Mouse (Mus musculus): Measurements from ENCODE around the gene Brd2. TPM values are rescaled to one million over a fixed set of nuclear protein-coding genes. Genes with fewer than 3 reads are reported as not detected.

Gene Brd2
- polyA plus RNA-seq, 1 experiment from 2014 or later = 48.1 TPM

DNA sequence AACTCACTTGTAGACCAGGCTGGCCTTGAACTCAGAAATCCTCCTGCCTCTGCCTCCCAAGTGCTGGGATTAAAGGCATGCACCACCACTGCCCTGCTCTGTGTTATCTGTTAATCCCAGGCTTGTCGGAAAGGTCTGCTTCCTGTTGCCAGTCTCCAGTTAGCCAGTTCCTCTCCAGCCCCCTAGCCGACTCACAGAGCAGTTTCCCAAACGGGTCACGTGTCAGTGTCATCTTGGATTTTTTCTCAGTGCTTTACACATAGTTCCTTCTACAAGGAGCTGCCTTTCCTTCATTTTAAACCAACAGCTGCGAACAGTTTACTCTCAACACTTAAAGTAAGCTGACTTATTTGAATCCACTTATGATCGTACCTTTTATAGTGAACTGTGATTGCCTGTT lies 2.2 kb upstream of the Brd2 start:
- Histone ChIP-seq H3K4me2 (replicated peaks; ENCODE audit: low read depth) (no peak overlapping the region; the same call in 1 of the 2 replicates), H3K4me3 (ENCODE audit: low read depth, low read length) (no peak overlapping the region), H3K9ac (ENCODE audit: low read length) (no peak overlapping the region), H3K9me3 (ENCODE audit: control insufficient read depth, low read length) (no peaks in the 10 kb centered on the region), H3K4me1 (replicated peaks; ENCODE audit: control insufficient read depth, insufficient read depth) (peaks cover 2% of the 10 kb centered on the region), H3K27me3 (ENCODE audit: control insufficient read depth, insufficient read depth, low read length) (no peaks in the 10 kb centered on the region), H3K27ac (replicated peaks) (no peak overlapping the region), H3K36me3 (ENCODE audit: control insufficient read depth, insufficient read depth, low read length) (no peaks in the 10 kb centered on the region; the same call in 1 of the 2 replicates)
- TF ChIP-seq EP300 (optimal IDR thresholded peaks at IDR 0.05) = no peak
- TF ChIP-seq CTCF (IDR thresholded peaks at IDR 0.05; ENCODE audit: low read depth) = no peak
- DNase-seq (ENCODE audit: low spot score) = no peak
- no peak for ATAC-seq (ENCODE audit: low FRiP score, low TSS enrichment)
- 62% methylated on average over 6 of the region's 6 CpGs for WGBS

DNA sequence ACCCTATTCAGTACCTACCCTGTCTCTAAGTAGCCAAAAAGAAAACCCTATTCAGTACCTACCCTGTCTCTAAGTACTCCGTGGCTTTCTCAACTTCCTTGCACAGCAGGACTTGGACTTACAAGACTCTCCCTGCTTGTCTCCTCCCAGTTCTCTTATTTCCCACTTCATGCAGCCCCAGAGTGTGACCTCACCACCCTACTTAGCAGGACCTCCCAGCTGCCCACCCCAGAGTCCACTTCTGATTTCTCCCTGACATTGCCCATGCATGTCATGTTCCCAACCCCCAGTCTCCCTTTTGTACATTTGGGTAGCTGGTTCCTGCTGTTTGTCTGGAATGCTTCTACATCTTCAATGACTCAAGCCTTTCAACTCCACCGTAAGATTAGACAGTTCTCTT lies 1.1 kb upstream of the Brd2 start:
- no peaks in the 10 kb centered on the region for H3K27me3 ChIP-seq (ENCODE audit: control insufficient read depth, insufficient read depth, low read length)
- peak overlapping the region; percentile 100 for H3K27ac ChIP-seq (replicated peaks)
- DNase-seq (ENCODE audit: low spot score) = peak; percentile 48
- peaks cover 2% of the 10 kb centered on the region for H3K4me1 ChIP-seq (replicated peaks; ENCODE audit: control insufficient read depth, insufficient read depth)
- WGBS = 0% methylated on average over 2 of the region's 2 CpGs
- peak overlapping the region; percentile 96 for H3K9ac ChIP-seq (ENCODE audit: low read length)
- peak overlapping the region; percentile 95 for H3K4me2 ChIP-seq (replicated peaks; ENCODE audit: low read depth)
- TF ChIP-seq EP300 (optimal IDR thresholded peaks at IDR 0.05) = no peak
- TF ChIP-seq CTCF (IDR thresholded peaks at IDR 0.05; ENCODE audit: low read depth) = no peak
- ATAC-seq (ENCODE audit: low FRiP score, low TSS enrichment) = no peak
- H3K9me3 ChIP-seq (ENCODE audit: control insufficient read depth, low read length) = no peaks in the 10 kb centered on the region
- H3K36me3 ChIP-seq (ENCODE audit: control insufficient read depth, insufficient read depth, low read length) = peaks cover 3% of the 10 kb centered on the region; the same call in 1 of the 2 replicates
- peak overlapping the region; percentile 94 for H3K4me3 ChIP-seq (ENCODE audit: low read depth, low read length)

DNA sequence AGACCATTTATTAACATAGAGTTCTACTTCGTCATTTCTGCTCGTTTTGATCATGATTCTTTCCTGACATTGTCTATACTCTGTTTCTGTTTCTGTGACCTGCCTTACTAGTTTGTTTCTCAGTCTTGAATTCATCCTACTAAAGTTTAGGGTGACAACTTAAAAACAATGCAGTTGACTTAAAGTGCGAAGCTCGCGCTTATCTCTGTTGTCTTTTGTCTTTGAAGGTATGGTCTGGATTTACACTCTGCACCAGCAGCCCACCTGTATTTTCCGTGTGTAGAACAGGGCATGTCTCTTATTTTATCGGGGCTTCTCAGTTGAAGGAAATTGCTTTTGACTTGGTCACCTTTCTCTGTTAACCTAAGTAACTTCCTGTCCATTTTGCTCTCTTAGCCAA lies 677 bp upstream of the Brd2 start:
- H3K9ac ChIP-seq (ENCODE audit: low read length) = peak overlapping the region; percentile 96
- H3K36me3 ChIP-seq (ENCODE audit: control insufficient read depth, insufficient read depth, low read length) = peaks cover 5% of the 10 kb centered on the region; the same call in 1 of the 2 replicates
- H3K4me1 ChIP-seq (replicated peaks; ENCODE audit: control insufficient read depth, insufficient read depth) = peaks cover 2% of the 10 kb centered on the region
- DNase-seq (ENCODE audit: low spot score) (no peak), ATAC-seq (ENCODE audit: low FRiP score, low TSS enrichment) (no peak)
- no peak for TF ChIP-seq EP300 (optimal IDR thresholded peaks at IDR 0.05)
- no peak for TF ChIP-seq CTCF (IDR thresholded peaks at IDR 0.05; ENCODE audit: low read depth)
- peak overlapping the region; percentile 94 for H3K4me3 ChIP-seq (ENCODE audit: low read depth, low read length)
- H3K27ac ChIP-seq (replicated peaks) = peak overlapping the region; percentile 100
- WGBS = under 1% methylated on average over 7 of the region's 7 CpGs
- H3K4me2 ChIP-seq (replicated peaks; ENCODE audit: low read depth) = peak overlapping the region; percentile 95
- no peaks in the 10 kb centered on the region for H3K27me3 ChIP-seq (ENCODE audit: control insufficient read depth, insufficient read depth, low read length)
- H3K9me3 ChIP-seq (ENCODE audit: control insufficient read depth, low read length) = no peaks in the 10 kb centered on the region

DNA sequence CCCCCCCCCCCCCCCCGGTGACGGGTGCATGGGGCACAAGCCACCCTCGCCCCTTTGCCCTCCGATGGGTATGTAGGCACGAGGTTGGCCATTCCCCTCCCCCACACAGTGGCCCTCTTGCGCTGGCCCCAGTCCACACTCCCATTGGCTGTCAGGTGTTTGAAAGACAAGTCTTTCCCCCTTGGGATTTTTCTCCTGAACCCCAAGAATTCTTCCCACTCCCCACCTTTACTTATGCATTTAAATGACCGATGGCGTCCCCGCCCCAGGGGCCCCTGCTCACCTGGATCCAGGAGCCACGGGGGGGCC lies 601 bp downstream of the Brd2 start:
- Histone ChIP-seq H3K36me3 (ENCODE audit: control insufficient read depth, insufficient read depth, low read length) (peaks cover 5% of the 10 kb centered on the region; the same call in 1 of the 2 replicates), H3K4me1 (replicated peaks; ENCODE audit: control insufficient read depth, insufficient read depth) (peaks cover 2% of the 10 kb centered on the region; the same call in 1 of the 2 replicates), H3K4me2 (replicated peaks; ENCODE audit: low read depth) (peak overlapping the region; percentile 95), H3K9me3 (ENCODE audit: control insufficient read depth, low read length) (no peaks in the 10 kb centered on the region), H3K27ac (replicated peaks) (peak overlapping the region; percentile 100), H3K9ac (ENCODE audit: low read length) (peak overlapping the region; percentile 96), H3K4me3 (ENCODE audit: low read depth, low read length) (peak overlapping the region; percentile 94), H3K27me3 (ENCODE audit: control insufficient read depth, insufficient read depth, low read length) (no peaks in the 10 kb centered on the region)
- TF ChIP-seq CTCF (IDR thresholded peaks at IDR 0.05; ENCODE audit: low read depth) (no peak), EP300 (optimal IDR thresholded peaks at IDR 0.05) (peak; percentile 60)
- WGBS = 0% methylated on average over 6 of the region's 10 CpGs
- DNase-seq (ENCODE audit: low spot score) = peak; percentile 82
- no peak for ATAC-seq (ENCODE audit: low FRiP score, low TSS enrichment)

DNA sequence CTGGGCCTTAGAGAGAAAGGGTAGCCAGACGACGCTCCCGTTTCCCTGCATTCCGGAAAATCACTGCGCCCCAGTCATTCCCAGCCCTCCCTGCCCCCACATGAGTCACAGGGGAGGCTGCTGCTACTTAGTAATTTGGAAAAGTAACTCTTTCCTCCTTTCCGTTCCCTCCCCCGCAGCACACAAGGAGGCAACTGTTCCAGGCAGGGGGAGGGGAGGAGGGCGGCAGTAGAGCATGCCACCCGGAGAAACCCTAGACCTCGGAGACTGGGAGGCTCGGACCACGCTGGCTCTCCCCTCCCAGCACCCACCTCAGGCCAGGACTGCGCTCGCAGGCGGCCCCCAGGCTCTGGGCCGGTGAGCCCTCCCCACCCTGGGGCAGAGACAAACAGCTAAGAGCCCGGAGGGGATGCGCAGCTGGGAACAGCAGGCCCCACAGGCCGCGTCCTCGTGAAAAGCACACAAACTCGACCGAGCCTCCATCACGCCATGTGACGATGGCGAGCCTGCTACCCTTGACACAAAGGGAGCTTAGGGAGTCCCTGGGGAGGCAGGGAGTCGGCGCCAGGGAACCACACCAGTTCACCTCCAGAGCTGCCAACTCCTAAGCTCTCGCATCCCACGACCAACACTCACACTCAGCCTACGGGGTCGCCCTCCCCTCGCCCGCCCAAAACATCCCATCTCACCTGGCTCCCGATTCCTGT lies 1.1 kb downstream of the Brd2 start:
- H3K4me2 ChIP-seq (replicated peaks; ENCODE audit: low read depth) = peak overlapping the region; percentile 95
- no peaks in the 10 kb centered on the region for H3K9me3 ChIP-seq (ENCODE audit: control insufficient read depth, low read length)
- under 1% methylated on average over 34 of the region's 35 CpGs for whole genome bisulfite sequencing
- peak; percentile 51 for ATAC-seq (ENCODE audit: low FRiP score, low TSS enrichment)
- no peaks in the 10 kb centered on the region for H3K27me3 ChIP-seq (ENCODE audit: control insufficient read depth, insufficient read depth, low read length)
- peak overlapping the region; percentile 100 for H3K27ac ChIP-seq (replicated peaks)
- peaks cover 2% of the 10 kb centered on the region; the same call in 1 of the 2 replicates for H3K4me1 ChIP-seq (replicated peaks; ENCODE audit: control insufficient read depth, insufficient read depth)
- TF ChIP-seq CTCF (IDR thresholded peaks at IDR 0.05; ENCODE audit: low read depth) (no peak), EP300 (optimal IDR thresholded peaks at IDR 0.05) (peak; percentile 45)
- H3K4me3 ChIP-seq (ENCODE audit: low read depth, low read length) = peak overlapping the region; percentile 94
- peaks cover 10% of the 10 kb centered on the region for H3K36me3 ChIP-seq (ENCODE audit: control insufficient read depth, insufficient read depth, low read length)
- peak; percentile 95 for DNase-seq (ENCODE audit: low spot score)
- H3K9ac ChIP-seq (ENCODE audit: low read length) = peak overlapping the region; percentile 96

DNA sequence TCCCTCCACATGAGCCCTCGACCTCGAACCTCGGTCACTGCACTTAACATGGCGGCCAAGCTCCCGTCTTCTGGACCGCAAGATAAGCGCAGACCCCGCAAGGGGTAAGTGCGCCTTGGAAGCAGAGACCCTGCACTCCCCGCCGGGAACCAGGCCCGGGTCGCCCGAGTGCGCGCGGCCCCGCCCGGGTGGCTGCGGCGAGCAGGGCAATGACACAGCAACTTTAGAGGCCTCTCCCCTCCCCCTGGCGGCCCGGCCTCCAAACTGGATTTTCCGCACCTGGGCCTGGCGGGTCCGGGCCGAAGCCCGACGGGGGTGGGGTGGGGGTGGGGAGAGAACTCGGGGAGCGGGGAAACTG lies 1.6 kb downstream of the Brd2 start:
- peaks cover 2% of the 10 kb centered on the region; the same call in 1 of the 2 replicates for H3K4me1 ChIP-seq (replicated peaks; ENCODE audit: control insufficient read depth, insufficient read depth)
- peaks cover 12% of the 10 kb centered on the region for H3K36me3 ChIP-seq (ENCODE audit: control insufficient read depth, insufficient read depth, low read length)
- WGBS = under 1% methylated on average over 30 of the region's 31 CpGs
- peak overlapping the region; percentile 94 for H3K4me3 ChIP-seq (ENCODE audit: low read depth, low read length)
- peak overlapping the region; percentile 95 for H3K4me2 ChIP-seq (replicated peaks; ENCODE audit: low read depth)
- peak overlapping the region; percentile 96 for H3K9ac ChIP-seq (ENCODE audit: low read length)
- H3K27ac ChIP-seq (replicated peaks) = peak overlapping the region; percentile 100
- TF ChIP-seq CTCF (IDR thresholded peaks at IDR 0.05; ENCODE audit: low read depth) (peak; percentile 49; the same call in 1 of the 2 replicates), EP300 (optimal IDR thresholded peaks at IDR 0.05) (no peak)
- ATAC-seq (ENCODE audit: low FRiP score, low TSS enrichment) = peak; percentile 38
- no peaks in the 10 kb centered on the region for H3K27me3 ChIP-seq (ENCODE audit: control insufficient read depth, insufficient read depth, low read length)
- H3K9me3 ChIP-seq (ENCODE audit: control insufficient read depth, low read length) = no peaks in the 10 kb centered on the region
- DNase-seq (ENCODE audit: low spot score) = no peak
